Mouse (Mus musculus) inflammation-experienced regulatory T-cells, adult 16 weeks (primary cell): ENCODE measurements around the gene Sphk2. TPM values are rescaled to one million over a fixed set of nuclear protein-coding genes. Genes with fewer than 3 reads are reported as not detected.

Experiments used
- polyA plus RNA-seq: library from polyadenylated mRNA; unstranded; fragments of 100-300 nt; shearing (Covaris generic); gene quantifications from one replicate; pipeline ENCODE4 v1.2.1, GENCODE M21; 2017

Gene Sphk2
- polyA plus RNA-seq: 40.4 TPM

DNA sequence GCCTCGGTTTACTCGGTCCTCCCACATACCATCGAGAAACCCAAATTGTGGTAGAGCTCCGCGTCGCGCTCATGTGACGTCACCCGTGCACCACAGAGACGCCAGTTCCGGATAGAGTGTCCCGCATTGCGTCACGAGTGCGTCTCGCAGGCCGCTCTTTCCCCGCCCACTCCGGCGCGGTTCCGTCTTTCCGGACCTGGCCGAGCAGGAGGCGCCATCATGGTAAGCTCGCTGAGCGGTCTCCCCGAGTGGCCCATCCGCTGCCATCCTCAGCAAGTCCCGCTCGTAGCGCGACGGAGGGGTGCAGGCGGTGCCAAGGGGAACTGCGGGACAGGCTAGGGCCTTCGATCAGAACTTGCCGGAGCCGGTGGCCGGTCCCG, at the start of gene Sphk2:
TSS of gene Sphk2 (minus strand) at position 85 of the 380 bp plus-strand sequence.

GRCm38 (mm10) chr7:45725713-45726112, 7.9 kb upstream of the Sphk2 start, which contains the start of gene Spaca4:
Spaca4 (minus strand) TSS chr7:45725813.

GRCm38 (mm10) chr7:45720413-45721233, 2.8 kb upstream of the Sphk2 start, which contains the start of gene Fam83e:
Fam83e (plus strand) TSS chr7:45721212.

GRCm38 (mm10) chr7:45715090-45715708, 2.6 kb downstream of the Sphk2 start, which contains the start of gene Rpl18:
Rpl18 (plus strand) TSS chr7:45715457.

DNA sequence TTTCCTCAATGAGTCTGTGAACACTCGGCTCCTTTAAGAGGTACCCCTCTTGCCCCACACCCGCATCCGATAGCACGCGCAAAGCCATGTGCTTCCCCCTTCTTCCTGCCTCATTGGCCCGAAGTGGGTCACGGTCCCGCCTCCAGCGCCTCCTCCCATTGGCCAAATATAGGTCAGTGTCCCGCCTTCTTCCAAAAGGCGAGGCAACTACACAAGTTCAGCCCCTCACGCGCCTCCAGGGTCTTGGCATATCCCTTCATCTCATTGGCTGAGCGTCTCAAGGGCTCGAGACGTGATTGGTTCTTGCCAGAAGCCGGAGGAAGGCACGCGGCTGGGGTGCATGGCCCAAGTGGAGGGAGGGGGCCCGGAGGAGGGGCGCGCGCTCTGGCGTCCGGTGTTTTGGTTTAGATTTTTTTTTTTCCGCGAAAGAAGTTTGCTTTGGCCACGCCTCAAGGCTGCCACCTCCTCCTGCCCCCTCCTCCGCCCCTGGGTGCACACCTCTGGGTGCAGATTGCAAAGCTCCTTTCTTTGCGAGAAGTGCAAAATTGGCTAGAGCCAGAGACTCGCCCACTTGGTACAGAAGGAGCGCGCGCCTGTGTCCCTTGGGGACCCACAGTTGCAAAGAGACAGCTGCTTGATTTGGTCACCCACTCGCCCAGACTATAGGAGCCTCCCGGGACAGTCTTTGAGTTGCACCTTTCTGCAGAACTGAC, 12.9 kb downstream of the Sphk2 start, which contains the start of gene Dbp:
TSS of gene Dbp (plus strand) at position 359 of the 713 bp plus-strand sequence.

DNA sequence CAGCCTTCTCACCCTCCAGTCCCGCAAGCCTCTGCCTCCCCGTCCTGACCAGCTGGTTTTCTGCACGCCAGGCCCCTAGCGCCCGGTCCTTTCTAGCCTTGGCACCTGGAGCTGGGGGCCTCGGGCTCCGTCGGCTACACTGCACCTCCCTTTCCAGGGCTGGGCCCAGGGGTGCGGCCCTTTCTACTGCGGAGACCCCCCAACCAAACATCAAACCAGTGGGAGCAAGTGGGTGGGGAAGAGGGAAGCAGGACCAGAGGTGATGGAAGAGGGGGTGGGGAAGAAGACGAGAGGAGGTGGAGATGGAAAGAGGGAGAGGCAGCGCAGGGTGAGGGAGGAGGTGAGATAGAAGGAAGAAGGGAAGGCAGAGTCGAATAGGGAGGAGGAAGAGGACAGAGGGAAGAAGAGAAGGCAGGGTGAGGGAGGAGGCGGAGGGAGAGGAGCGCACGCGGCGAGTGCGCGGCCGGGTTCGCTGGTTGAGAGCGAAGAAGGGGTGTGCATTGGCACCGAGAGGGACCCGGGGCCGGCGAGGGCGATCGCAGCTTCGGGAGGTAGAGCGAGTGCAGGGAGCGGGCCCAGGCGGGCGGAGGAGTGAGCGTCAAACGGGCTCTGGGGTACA, 18.2 kb downstream of the Sphk2 start, which contains the start of gene Car11:
TSS of gene Car11 (plus strand) at position 321 of the 619 bp plus-strand sequence.

GRCm38 (mm10) chr7:45693921-45694591, 23.7 kb downstream of the Sphk2 start, which contains the start of gene Sec1:
Sec1 (minus strand) TSS chr7:45694402.

GRCm38 (mm10) chr7:45683396-45684050, 34.3 kb downstream of the Sphk2 start, which contains the start of gene Ntn5:
Ntn5 (plus strand) TSS chr7:45684022.

GRCm38 (mm10) chr7:45666161-45666560, 51.6 kb downstream of the Sphk2 start, which contains the start of gene Fut2:
Fut2 (minus strand) TSS chr7:45666394.

Other genes starting within 250 kb of the Sphk2 start
- gene Tulp2, start 236.1 kb downstream of the Sphk2 start, polyA plus RNA-seq: 1.0 TPM
- gene Gm45808, start 231.2 kb downstream of the Sphk2 start, polyA plus RNA-seq: not detected
- 0.95 TPM for gene Dhdh, start 229.2 kb downstream of the Sphk2 start, polyA plus RNA-seq
- gene Nucb1, start 207.6 kb downstream of the Sphk2 start, polyA plus RNA-seq: 310 TPM
- 57.1 TPM for gene Ppp1r15a, start 191.7 kb downstream of the Sphk2 start, polyA plus RNA-seq
- 0.71 TPM for gene Plekha4, start 191.7 kb downstream of the Sphk2 start, polyA plus RNA-seq
- 1.6 TPM for gene Hsd17b14, start 163.1 kb downstream of the Sphk2 start, polyA plus RNA-seq
- 68.4 TPM for gene Bcat2, start 147.8 kb downstream of the Sphk2 start, polyA plus RNA-seq
- gene Fgf21, start 102.5 kb downstream of the Sphk2 start, polyA plus RNA-seq: not detected
- not detected for gene Fut1, start 100.7 kb downstream of the Sphk2 start, polyA plus RNA-seq
- not detected for gene Izumo1, start 96.2 kb downstream of the Sphk2 start, polyA plus RNA-seq
- 0.65 TPM for gene Rasip1, start 90.5 kb downstream of the Sphk2 start, polyA plus RNA-seq
- 0.65 TPM for gene Mamstr, start 78.0 kb downstream of the Sphk2 start, polyA plus RNA-seq
- gene Fut2, start 51.6 kb downstream of the Sphk2 start, polyA plus RNA-seq: 0.12 TPM
- gene Ntn5, start 34.0 kb downstream of the Sphk2 start, polyA plus RNA-seq: not detected
- 0.20 TPM for gene Sec1, start 23.6 kb downstream of the Sphk2 start, polyA plus RNA-seq
- 9.3 TPM for gene Car11, start 18.2 kb downstream of the Sphk2 start, polyA plus RNA-seq
- 14.7 TPM for gene Dbp, start 12.9 kb downstream of the Sphk2 start, polyA plus RNA-seq
- 1,529 TPM for gene Rpl18, start 2.5 kb downstream of the Sphk2 start, polyA plus RNA-seq
- gene Fam83e, start 3.2 kb upstream of the Sphk2 start, polyA plus RNA-seq: not detected
- not detected for gene Spaca4, start 7.8 kb upstream of the Sphk2 start, polyA plus RNA-seq
- gene Lmtk3, start 65.7 kb upstream of the Sphk2 start, polyA plus RNA-seq: 0.13 TPM
- 2.7 TPM for gene Sult2b1, start 66.7 kb upstream of the Sphk2 start, polyA plus RNA-seq
- 45.3 TPM for gene Cyth2, start 96.6 kb upstream of the Sphk2 start, polyA plus RNA-seq
- gene Kcnj14, start 106.8 kb upstream of the Sphk2 start, polyA plus RNA-seq: not detected
- 44.0 TPM for gene Grwd1, start 112.9 kb upstream of the Sphk2 start, polyA plus RNA-seq
- gene Kdelr1, start 154.8 kb upstream of the Sphk2 start, polyA plus RNA-seq: 108 TPM
- 0.23 TPM for gene Grin2d, start 160.4 kb upstream of the Sphk2 start, polyA plus RNA-seq
- 0.41 TPM for gene Syngr4, start 178.7 kb upstream of the Sphk2 start, polyA plus RNA-seq
- gene Tmem143, start 178.9 kb upstream of the Sphk2 start, polyA plus RNA-seq: 8.6 TPM
- gene Emp3, start 203.4 kb upstream of the Sphk2 start, polyA plus RNA-seq: 654 TPM
- 1.4 TPM for gene Ccdc114, start 206.1 kb upstream of the Sphk2 start, polyA plus RNA-seq